Mouse (Mus musculus) kidney, postnatal 36 days (tissue): ENCODE results near the gene Col6a3.

Source experiments
- DNase-seq, 2 experiments: peaks; one replicate each; pipeline ENCODE4 v3.0.0; 2021 to 2022; ENCODE audit warnings: mixed read lengths in 2 of 2

Col6a3 gene

GRCm38 (mm10) chr1:90843836-90844235, at the start of gene Col6a3:
Col6a3 (minus strand) TSS chr1:90843971.
- DNase-seq: peak; percentile 29 to 51

DNA sequence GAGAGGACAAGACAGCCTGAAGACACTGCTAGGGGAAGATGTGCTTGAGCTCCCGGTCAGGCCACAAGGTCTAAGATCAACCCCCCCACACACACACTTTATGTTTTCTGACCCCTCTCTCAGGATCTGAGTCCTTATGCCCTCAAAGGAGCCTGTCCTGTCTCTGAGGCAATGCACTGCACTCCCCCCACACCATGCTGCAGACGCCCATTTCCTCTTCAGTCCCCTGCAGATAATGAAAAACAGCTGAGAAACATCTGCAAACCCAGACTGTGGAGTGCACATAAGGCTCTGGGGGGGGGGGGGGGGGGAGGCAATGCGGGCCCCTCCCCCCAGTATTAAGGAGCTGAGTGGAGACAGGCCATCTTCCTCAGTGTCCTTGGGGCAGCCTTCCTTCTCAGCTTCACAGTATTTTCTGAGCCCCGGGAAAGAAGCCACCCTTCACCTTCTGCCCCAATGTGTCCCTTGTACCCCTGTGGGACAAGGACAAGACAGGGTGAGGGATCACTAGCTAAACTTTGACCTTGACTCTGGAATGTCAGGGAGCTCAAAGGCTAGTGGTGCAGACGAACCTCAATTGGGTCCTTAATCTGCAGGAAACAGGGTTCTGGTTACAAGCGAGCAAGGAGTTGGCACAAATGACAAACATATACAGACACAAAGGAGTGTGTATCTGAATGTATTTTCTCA, 42.1 kb upstream of the Col6a3 start:
- no peak for DNase-seq

DNA sequence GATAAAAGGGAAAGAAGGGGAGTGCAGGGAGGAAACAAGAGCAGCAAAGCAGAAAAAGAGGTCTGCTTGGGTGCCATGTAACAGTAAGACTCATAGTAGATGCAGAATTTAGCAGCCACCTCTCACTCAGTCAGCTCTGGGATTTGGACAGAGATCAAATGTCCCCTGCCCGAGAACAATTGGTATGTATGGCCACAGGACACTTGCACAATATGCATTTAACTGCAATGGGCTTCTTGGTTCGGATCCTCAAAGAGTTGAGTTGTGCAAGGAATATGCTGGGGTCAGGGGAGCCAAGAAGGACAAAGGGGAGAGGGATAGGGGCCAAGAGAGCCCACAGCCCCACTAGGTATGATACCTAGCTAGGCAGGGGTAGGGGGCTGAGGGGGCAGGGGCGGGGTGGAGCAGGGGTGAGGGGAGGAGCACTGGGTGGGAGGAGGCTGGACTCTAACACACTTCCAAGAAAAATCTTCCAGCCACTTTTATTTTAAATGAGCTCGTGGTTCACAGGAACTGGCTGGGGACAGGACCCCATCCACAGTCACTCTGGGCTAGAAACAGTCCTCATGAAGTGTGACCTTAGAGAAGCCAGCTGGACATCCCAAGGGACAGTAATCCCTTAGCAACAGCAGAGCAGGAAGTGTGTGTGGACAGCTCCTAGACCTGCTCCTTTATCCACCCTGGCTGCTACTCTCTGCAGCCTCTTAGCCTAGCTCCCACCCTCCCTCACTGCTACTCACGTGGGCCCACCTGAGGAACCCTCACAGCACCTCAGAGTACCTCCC, 32.9 kb upstream of the Col6a3 start:
- no peak for DNase-seq

GRCm38 (mm10) chr1:90875961-90876360, 32.2 kb upstream of the Col6a3 start:
- DNase-seq: no peak

GRCm38 (mm10) chr1:90875371-90875770, 31.6 kb upstream of the Col6a3 start:
- DNase-seq: no peak

GRCm38 (mm10) chr1:90870581-90870980, 26.8 kb upstream of the Col6a3 start:
- no peak for DNase-seq

DNA sequence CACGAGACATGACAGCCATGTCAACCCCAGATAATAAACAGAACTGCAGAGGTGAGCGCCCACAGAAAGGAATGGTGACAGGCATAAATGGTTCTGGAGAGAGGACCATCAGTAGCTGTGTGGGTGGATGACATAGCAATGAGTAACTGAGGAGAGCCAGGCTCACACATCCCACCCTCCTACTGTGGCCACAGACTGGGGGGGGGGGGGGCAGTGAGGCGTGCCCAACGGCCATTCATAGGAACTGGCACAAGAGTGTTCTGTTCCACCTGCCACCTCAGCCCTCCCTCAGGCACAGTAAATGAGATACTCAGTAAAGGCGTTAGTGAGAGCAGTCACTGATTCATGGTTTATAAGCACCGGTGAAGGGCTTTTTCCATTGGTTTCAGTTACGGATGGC, 23.0 kb upstream of the Col6a3 start:
- DNase-seq: no peak

- DNase-seq: no peak
Observed at GRCm38 (mm10) chr1:90855880-90856279, 12.1 kb upstream of the Col6a3 start.

DNA sequence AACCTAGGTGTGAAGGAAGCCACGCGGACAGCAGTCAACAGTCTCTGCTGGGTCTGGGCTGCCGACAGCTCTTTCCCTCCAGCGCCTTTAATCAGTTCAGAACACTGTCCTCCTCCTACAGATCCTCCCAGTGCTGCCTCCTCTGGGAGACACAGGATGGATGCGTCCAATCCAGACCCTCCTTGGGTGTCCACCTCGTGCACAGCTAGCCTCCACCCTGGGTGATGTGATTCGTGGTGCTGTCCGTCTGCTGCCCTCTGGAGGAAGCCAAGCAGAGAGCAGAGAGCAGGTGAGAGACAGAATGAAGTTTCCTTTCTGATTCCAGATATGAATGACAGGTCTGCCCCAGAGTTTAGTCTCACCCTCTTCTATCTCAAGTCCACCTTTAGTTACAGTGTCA, 6.1 kb upstream of the Col6a3 start:
- DNase-seq: peak in 1 of 2 experiments; percentile 49

GRCm38 (mm10) chr1:90845206-90845605, 1.4 kb upstream of the Col6a3 start:
- no peak for DNase-seq

GRCm38 (mm10) chr1:90842789-90843587, 783 bp downstream of the Col6a3 start:
- no peak for DNase-seq

GRCm38 (mm10) chr1:90840250-90840649, 3.5 kb downstream of the Col6a3 start:
- peak; percentile 29 to 48 for DNase-seq

DNA sequence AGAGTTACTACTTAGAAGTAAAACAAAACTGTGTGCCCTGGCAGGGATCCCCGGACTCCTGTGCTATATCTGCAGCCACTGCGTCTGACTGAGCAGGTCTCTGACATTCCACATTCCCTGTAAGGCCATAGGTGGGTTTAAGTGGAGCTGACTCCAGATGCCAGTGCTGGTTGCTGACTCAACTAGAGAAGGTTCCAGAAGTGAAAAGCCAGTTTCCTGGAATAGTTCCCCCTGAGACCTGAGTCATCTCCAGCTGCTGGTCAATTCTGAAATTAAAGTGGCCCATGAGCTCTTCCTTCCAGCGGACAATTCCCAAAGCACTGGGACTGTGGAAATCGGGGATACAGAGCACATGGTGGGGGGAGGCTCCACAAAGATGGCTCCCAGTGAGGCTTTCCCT, 5.1 kb downstream of the Col6a3 start:
- DNase-seq: no peak

DNA sequence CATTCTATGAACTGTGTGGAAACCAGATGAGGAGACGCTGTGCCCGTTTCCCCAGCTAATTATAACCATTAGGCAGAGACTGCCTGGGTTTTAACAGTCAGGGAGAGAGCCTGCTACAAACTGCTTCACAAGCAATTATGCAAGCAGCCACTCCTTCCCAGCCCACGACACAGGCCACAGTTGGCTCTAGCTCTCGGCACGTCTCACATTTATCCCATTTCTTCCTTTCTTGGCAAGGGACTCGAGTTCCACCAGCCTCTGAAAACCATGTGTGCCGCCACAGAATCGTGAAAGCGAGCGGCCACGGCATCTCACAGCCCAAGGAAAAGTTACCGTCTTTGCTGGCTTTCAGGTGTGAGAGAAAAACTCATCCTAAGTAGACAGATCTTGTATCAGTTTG, 5.5 kb downstream of the Col6a3 start:
- DNase-seq: peak in 1 of 2 experiments; percentile 13

- DNase-seq: no peak
Observed at GRCm38 (mm10) chr1:90836178-90836740, 7.5 kb downstream of the Col6a3 start.

GRCm38 (mm10) chr1:90834701-90835100, 9.1 kb downstream of the Col6a3 start:
- no peak for DNase-seq

DNA sequence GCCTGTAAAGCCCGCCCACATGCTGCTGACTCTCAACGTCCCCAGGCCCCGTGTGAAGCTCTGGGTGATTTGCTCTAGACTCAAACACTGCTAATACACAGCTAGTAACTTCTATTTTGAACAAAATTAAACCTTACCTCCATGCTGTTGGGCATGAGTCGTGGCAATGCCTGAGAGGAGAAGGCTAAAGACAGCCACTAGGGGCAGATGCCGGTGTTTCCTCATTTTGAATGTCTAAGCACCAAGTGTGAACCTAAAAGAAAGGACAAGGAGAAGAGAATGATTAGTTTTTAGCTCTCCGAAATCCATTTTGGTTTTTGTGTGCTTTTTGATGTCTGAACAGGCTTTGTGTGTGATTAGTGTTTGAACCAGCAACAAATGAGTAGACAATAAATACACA, 13.8 kb downstream of the Col6a3 start:
- no peak for DNase-seq

GRCm38 (mm10) chr1:90813226-90813625, 30.5 kb downstream of the Col6a3 start:
- DNase-seq: no peak

DNA sequence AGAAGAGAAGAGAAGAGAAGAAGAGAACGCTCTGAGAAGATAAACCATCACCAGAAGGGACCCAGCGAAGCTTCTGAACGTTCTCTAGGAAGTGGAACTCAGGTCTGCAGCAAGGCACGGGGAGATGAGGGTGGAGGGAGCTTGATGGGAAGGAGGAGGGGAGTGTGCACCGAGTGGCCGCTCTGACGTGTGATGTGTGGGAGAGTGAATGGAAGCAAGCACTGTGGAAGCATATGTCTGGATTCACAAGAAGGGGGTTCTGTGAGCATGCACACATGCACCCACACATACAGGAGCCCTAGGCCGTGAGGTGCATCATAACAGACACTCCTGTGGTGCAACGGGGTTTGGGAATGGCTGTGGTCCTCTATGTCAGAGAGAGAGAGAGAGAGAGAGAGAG, 34.8 kb downstream of the Col6a3 start:
- DNase-seq: no peak

DNA sequence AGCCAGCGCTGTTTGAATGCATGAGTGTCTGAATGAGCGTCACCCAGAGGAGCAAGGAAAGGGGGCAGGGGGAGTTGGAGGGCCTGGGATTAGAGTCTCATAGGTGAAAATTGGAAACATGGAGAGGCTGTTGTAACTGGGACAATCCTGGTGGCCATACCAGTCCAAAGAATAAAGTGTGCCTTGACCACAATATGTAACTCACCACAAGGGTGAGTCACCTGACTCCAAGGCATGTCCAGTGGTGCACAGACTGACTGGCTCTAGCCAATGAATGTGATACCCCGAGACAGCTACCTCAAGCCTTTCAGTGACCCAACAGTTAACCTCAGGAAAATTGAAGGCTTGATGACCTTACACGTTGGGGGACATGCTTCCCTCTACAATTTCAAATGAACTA, 40.7 kb downstream of the Col6a3 start:
- no peak for DNase-seq

DNA sequence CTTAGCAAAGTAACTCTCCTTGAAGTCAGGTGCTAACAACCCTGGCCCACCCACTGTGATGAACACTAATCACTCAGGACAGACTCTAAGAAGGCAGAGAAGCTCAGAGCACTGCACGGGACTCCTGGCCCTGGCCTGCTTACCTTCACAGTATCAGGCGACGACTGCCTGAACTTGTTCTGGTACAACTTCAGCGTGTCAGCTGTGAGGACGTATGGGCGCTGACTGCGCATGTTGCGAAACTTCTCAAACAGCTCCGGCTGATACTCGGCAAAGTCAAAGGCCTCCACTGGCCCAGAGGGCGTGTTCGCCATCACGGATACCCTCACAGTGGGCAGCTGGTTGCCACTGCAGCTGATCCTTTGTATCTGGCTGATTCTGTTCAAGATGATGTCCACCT, 42.7 kb downstream of the Col6a3 start:
- DNase-seq: no peak

DNA sequence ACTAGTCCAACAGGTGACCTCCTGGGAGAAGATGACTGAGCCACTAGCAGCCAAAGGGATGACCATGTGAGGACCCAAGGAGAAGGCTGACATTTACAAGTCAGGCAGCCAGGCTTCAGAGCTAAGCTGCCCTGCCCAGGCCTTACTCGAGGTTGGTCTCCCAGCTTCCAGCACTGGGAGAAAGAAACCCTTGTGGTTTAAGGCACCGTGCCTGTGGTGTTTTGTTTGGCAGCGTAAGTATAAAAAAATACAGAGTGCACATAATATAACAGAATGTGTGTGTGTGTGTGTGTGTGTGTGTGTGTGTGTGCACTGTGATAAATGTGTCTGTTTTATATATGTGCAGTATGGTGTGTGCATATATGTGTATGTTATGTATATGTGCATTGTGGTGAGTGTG, 43.3 kb downstream of the Col6a3 start:
- DNase-seq: no peak

GRCm38 (mm10) chr1:90797276-90797891, 46.4 kb downstream of the Col6a3 start:
- peak; percentile 23 to 43 for DNase-seq
